Mouse (Mus musculus) limb, embryonic 14.5 days (tissue): Measurements from ENCODE around the gene Hist1h2bn. TPM values are rescaled to one million over a fixed set of nuclear protein-coding genes. Genes with fewer than 3 reads are reported as not detected.
"Not testable (repeated sequence)": the region's sequence is repeated elsewhere in the genome, so short reads cannot be mapped to it uniquely, and the experiment has no call there.

Source experiments
- ATAC-seq: fragments of 200-750 bp; cut with Nextera tagmentation; 2 replicates; pipeline ENCODE4 v1.8.0; 2017; ENCODE audit warnings: low read depth, moderate number of reproducible peaks, moderate TSS enrichment; ENCODE audit not compliant: low FRiP score
- DNase-seq: peaks from one replicate; pipeline ENCODE4 v3.0.0-alpha.2; 2015; ENCODE audit warnings: low spot score
- H3K27ac ChIP-seq: fragments of 300-500 bp; sonication (generic); replicated peaks from 2 replicates; pipeline ENCODE4 v1.5.1; 2014; ENCODE audit warnings: low read depth, mild to moderate bottlenecking, low read length, moderate library complexity, mixed read lengths
- H3K27me3 ChIP-seq: fragments of 300-500 bp; sonication (generic); 2 replicates; pipeline ENCODE4 v1.6.1; 2014; ENCODE audit warnings: low read length, mixed read lengths; ENCODE audit not compliant: control insufficient read depth, insufficient read depth
- H3K36me3 ChIP-seq: fragments of 300-500 bp; sonication (generic); 2 replicates; pipeline ENCODE4 v1.6.1; 2014; ENCODE audit warnings: mild to moderate bottlenecking, low read length, moderate library complexity, mixed read lengths; ENCODE audit not compliant: control insufficient read depth, insufficient read depth
- H3K4me1 ChIP-seq: fragments of 300-500 bp; sonication (generic); 2 replicates; pipeline ENCODE4 v1.6.1; 2014; ENCODE audit warnings: antibody characterized with exemption, low read length, mixed read lengths; ENCODE audit not compliant: control insufficient read depth, insufficient read depth
- H3K4me2 ChIP-seq: fragments of 300-500 bp; sonication (generic); replicated peaks from 2 replicates; pipeline ENCODE4 v1.6.1; 2014; ENCODE audit warnings: low read depth, mild to moderate bottlenecking, low read length, moderate library complexity; ENCODE audit not compliant: severe bottlenecking
- H3K4me3 ChIP-seq: fragments of 300-500 bp; sonication (generic); replicated peaks from 2 replicates; pipeline ENCODE4 v1.5.1; 2014; ENCODE audit warnings: low read length
- H3K9ac ChIP-seq: fragments of 300-500 bp; sonication (generic); 2 replicates; pipeline ENCODE4 v1.6.1; 2014; ENCODE audit warnings: mild to moderate bottlenecking, low read depth, low read length, moderate library complexity; ENCODE audit not compliant: severe bottlenecking
- H3K9me3 ChIP-seq: fragments of 300-500 bp; sonication (generic); 2 replicates; pipeline ENCODE4 v1.6.1; 2016; ENCODE audit warnings: low read length; ENCODE audit not compliant: control insufficient read depth
- POLR2A ChIP-seq: fragments of 200-500 bp; IDR thresholded peaks from 2 replicates; pipeline ENCODE4 v1.8.0; 2012; ENCODE audit warnings: inconsistent platforms, mild to moderate bottlenecking, moderate library complexity, borderline replicate concordance; ENCODE audit not compliant: insufficient read depth, insufficient read length; ENCODE audit errors: extremely low read depth
- WGBS: fragments of 180-500 bp; shearing (Covaris S2); extraction: QIAGEN DNeasy Blood & Tissue Kit; methylation state at CpG from one replicate; pipeline ENCODE4 v1.1.7; 2014; 5-methylcytosine and 5-hydroxymethylcytosine counted together
- polyA plus RNA-seq, 2 experiments: library from polyadenylated mRNA; depleted of rRNA in 1 of 2; stranded (reverse) in 1 of 2; unstranded in 1 of 2; fragments of >200 nt; fragmentation: Nextera tagmentation in 1 of 2; extraction: Ambion mirVana in 1 of 2; gene quantifications; 2 replicates each; pipeline versions ENCODE4 v1.2.1 to v1.2.3; 2012 to 2014

Gene Hist1h2bn
- polyA plus RNA-seq, 2 experiments: 3.4 to 18.4 TPM

DNA sequence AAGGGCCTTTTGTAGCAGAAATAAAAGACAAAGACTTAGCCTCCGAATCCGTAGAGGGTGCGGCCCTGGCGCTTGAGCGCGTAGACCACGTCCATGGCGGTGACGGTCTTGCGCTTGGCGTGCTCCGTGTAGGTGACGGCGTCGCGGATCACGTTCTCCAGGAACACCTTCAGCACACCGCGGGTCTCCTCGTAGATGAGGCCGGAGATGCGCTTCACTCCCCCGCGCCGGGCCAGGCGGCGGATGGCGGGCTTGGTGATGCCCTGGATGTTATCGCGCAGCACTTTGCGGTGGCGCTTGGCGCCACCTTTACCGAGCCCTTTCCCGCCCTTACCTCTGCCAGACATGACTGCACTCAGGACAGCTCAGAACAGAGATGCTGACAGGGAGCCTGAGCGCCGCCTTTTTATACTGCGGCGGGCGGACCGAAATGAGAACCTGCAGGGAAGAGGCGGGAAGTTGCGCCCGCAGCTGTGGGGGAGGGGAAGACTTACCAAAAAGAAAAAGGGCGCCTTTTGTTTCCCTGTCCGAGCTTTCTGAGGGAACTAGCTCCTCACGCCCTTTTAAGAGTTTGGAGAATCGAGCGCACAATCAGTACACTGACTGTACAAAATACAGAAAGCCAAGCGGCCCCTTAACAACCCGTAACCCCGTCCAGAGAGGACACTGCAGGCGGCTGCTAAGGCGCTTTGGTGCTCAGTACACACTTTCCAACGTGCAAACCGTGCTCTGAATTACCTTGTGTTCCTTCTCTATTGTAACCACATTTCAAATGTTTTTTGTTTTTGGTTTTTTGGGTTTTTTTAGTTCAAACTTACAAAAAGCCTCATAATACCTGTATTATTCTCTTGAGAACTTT, 3.5 kb upstream of the Hist1h2bn start, which contains the start of gene Hist1h4k:
Hist1h4k (minus strand) TSS at position 347 of the 859 bp plus-strand sequence.
- peaks cover 23% of the 10 kb centered on the region for H3K4me1 ChIP-seq
- H3K9me3 ChIP-seq, H3K27me3 ChIP-seq, H3K36me3 ChIP-seq: not testable (repeated sequence)
- WGBS: under 1% methylated on average over 44 of the region's 56 CpGs
- peak within 1 kb of the TSS; percentile 94 for H3K27ac ChIP-seq
- TF ChIP-seq POLR2A: peak; percentile 95; the same call in 1 of the 2 replicates
- H3K9ac ChIP-seq: peak within 1 kb of the TSS; percentile 57
- H3K4me2 ChIP-seq: peak within 1 kb of the TSS; percentile 83
- peak within 1 kb of the TSS; percentile 52 for H3K4me3 ChIP-seq
- peak; percentile 83 for ATAC-seq
- DNase-seq: peak; percentile 94

DNA sequence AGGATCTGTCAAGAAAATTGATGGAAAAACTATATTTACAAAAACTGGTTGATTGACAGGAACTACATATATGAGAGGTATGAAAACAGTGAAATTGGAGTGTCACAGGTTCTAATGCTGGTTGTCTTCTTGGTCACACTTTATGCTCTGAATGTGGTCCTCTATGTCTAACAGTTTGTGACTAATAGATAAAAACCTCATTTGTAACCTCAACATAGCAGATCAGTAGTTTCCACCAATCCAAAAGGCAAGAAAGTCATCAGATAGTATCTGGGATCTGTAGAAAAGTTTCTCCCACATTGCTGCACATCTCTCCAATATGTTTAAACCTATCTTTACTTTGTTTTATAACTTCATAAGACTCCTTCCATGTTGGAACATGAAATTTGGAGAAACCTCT, 2.5 kb upstream of the Hist1h2bn start:
- H3K36me3 ChIP-seq: no peaks in the 10 kb centered on the region
- no peak overlapping the region for H3K9ac ChIP-seq
- DNase-seq: no peak
- ATAC-seq: no peak
- H3K4me2 ChIP-seq: no peak overlapping the region
- H3K9me3 ChIP-seq: no peaks in the 10 kb centered on the region
- H3K27me3 ChIP-seq: no peaks in the 10 kb centered on the region
- no peak overlapping the region for H3K4me3 ChIP-seq
- H3K27ac ChIP-seq: 0 out of 2 replicates have a peak overlapping the region, but pooled peaks have one; percentile 43
- H3K4me1 ChIP-seq: peaks cover 23% of the 10 kb centered on the region
- no peak for TF ChIP-seq POLR2A

DNA sequence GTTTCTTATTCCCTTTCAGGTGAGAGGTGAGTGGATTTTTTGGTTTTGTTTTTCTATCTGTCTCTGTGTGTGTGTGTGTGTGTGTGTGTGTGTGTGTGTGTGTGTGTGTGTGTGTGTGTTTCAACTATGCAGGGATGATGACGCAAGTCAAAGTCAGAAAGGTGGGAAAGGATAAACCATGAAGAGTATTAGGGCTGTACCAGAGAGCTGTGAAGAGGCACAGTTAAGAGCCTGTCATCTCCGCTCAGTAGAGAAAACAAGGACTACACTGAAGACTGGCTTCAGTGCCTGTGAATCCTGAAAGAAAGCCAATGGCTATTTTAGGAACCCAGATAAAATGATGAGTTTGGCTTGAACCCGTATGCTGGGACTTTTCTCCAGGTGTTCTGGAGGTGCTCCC, 2.1 kb upstream of the Hist1h2bn start:
- no peak for DNase-seq
- H3K27ac ChIP-seq: peak overlapping the region; percentile 43; the same call in 1 of the 2 replicates
- H3K9me3 ChIP-seq: no peaks in the 10 kb centered on the region
- H3K4me3 ChIP-seq: no peak overlapping the region
- WGBS: 71% methylated on average over 3 of the region's 3 CpGs
- H3K4me1 ChIP-seq: peaks cover 23% of the 10 kb centered on the region
- no peaks in the 10 kb centered on the region for H3K36me3 ChIP-seq
- ATAC-seq: no peak
- H3K9ac ChIP-seq: no peak overlapping the region
- H3K27me3 ChIP-seq: no peaks in the 10 kb centered on the region
- no peak for TF ChIP-seq POLR2A
- H3K4me2 ChIP-seq: no peak overlapping the region

DNA sequence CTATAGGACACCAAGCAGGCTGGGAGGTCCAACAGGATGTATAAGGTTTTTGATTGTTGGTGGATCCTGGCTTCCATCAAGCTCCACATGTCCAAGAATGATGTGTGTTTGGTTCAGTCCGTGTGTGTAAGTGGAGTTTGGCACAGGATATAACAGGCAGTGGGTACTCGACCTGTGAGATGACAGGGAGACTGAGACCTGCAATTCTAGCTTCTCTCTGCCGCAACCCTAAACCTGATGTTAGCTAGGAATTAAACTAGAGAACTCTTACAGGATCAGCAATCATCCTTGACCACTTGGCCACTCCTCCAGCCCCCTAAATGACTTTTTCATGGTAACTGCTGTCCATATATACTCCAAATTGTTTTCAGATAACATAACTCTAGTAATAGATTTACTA, 1.6 kb upstream of the Hist1h2bn start:
- Histone ChIP-seq H3K9me3 (no peaks in the 10 kb centered on the region), H3K36me3 (no peaks in the 10 kb centered on the region), H3K4me1 (peaks cover 23% of the 10 kb centered on the region), H3K27me3 (no peaks in the 10 kb centered on the region), H3K4me2 (peak overlapping the region; percentile 62), H3K27ac (peak overlapping the region; percentile 89), H3K9ac (no peak overlapping the region), H3K4me3 (0 out of 2 replicates have a peak overlapping the region, but pooled peaks have one; percentile 43)
- 39% methylated on average over 3 of the region's 3 CpGs for WGBS
- DNase-seq (no peak), ATAC-seq (no peak)
- TF ChIP-seq POLR2A: 0 out of 2 replicates have a peak, but pooled peaks have one; percentile 32

DNA sequence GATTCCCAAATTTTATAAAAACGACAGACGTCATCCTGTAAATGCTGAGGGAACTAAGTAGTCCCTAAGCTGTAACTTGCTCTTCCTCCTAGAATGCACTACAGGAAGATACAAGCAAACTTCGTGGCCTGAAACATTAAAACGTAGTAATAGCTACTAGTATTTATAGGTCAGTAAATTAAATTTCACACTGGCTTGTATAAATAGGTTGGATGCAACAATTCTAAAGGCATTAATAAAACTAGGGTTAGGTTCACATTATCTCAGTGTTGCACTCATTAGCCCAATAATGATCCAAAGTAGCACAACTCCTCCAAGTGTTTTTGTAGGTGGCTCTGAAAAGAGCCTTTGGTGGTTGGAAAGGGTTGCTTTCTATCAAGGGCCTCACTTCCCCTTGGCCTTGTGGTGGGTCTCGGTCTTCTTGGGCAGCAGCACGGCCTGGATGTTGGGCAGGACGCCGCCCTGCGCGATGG, 836 bp upstream of the Hist1h2bn start:
- ATAC-seq: no peak
- Histone ChIP-seq H3K4me2 (peak overlapping the region; percentile 62), H3K36me3 (no peaks in the 10 kb centered on the region), H3K4me1 (peaks cover 23% of the 10 kb centered on the region), H3K4me3 (peak overlapping the region; percentile 43), H3K9ac (peak overlapping the region; percentile 61), H3K9me3 (no peaks in the 10 kb centered on the region), H3K27ac (peak overlapping the region; percentile 89), H3K27me3 (no peaks in the 10 kb centered on the region)
- DNase-seq: no peak
- no peak for TF ChIP-seq POLR2A
- WGBS: 1% methylated on average over 10 of the region's 10 CpGs

DNA sequence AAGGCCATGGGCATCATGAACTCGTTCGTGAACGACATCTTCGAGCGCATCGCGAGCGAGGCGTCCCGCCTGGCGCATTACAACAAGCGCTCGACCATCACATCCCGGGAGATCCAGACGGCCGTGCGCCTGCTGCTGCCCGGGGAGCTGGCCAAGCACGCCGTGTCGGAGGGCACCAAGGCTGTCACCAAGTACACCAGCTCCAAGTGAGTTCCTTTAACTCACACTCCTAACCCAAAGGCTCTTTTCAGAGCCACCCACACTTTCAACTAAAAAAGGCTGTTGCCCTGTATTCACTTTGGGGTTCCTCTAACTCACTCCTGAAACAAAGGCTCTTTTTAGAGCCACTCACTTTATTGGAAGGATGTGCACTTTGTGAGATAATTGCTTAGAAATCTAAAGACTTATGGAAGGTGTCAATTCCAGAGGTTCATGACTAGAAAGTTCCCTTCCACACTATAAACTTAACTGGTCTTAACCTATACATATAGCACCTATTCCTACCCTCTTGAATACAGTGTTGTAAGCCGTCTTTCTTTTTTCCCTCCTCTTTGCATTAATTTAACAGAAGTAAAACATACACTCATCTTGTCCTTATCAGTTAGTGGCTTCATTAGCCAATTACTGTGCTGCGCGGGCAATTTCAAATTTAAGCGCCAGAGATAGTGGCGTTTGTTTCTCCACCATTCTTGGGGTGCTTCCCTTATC, 525 bp downstream of the Hist1h2bn start:
- peak; percentile 56 for DNase-seq
- H3K27me3 ChIP-seq, H3K9me3 ChIP-seq, H3K36me3 ChIP-seq, ATAC-seq: not testable (repeated sequence)
- under 1% methylated on average over 15 of the region's 26 CpGs for WGBS
- H3K4me2 ChIP-seq: peak overlapping the region; percentile 63
- peak overlapping the region; percentile 43 for H3K4me3 ChIP-seq
- peak overlapping the region; percentile 81 for H3K27ac ChIP-seq
- peaks cover 14% of the 10 kb centered on the region for H3K4me1 ChIP-seq
- peak overlapping the region; percentile 59 for H3K9ac ChIP-seq
